Mouse (Mus musculus): ENCODE measurements at regions not wholly inside any gene's neighbourhood (a gene's known extent, or its start where the extent isn't known, plus 50 kb on each side); places are given as distances from the start of the nearest gene placed in this dataset.

GRCm38 (mm10) chr13:60001637-60002036 lies 175.5 kb downstream of the Gas1 start:
- TF ChIP-seq GATA1 (IDR thresholded peaks at IDR 0.05; ENCODE audit: borderline replicate concordance, low read length): no peak
- TF ChIP-seq FLI1 (IDR thresholded peaks at IDR 0.05; ENCODE audit: low read length): no peak
